Mouse (Mus musculus) cerebellum, adult 11-12 months (tissue): ENCODE measurements around the gene Madcam1.

ENCODE experiments used
- DNase-seq: peaks from one replicate; pipeline ENCODE4 v3.0.0; 2022

Gene Madcam1

GRCm38 (mm10) chr10:79712499-79713126 lies 48.3 kb downstream of the Madcam1 start:
- DNase-seq: peak; percentile 80

DNA sequence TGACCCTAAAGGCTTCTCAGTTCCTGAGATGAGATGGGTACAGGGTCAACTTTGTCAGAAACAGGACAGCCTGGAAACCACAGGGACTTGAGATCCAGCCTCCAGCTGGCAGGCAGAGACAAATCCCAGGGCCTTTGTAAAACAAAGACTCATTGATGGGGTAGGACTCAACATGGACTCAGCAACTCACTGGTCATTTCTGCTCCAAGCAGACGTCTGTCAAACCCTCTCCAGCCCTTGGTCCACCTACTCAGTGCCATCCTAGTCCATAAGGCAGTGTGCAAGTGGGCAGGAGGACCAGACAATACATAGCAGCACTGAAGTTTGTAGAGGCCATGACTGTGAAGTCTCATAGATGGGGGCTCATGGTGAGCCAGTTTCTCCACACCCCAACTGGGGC lies 48.8 kb downstream of the Madcam1 start:
- no peak for DNase-seq

- DNase-seq: peak; percentile 76
Observed at GRCm38 (mm10) chr10:79714996-79715395, 50.6 kb downstream of the Madcam1 start.

DNA sequence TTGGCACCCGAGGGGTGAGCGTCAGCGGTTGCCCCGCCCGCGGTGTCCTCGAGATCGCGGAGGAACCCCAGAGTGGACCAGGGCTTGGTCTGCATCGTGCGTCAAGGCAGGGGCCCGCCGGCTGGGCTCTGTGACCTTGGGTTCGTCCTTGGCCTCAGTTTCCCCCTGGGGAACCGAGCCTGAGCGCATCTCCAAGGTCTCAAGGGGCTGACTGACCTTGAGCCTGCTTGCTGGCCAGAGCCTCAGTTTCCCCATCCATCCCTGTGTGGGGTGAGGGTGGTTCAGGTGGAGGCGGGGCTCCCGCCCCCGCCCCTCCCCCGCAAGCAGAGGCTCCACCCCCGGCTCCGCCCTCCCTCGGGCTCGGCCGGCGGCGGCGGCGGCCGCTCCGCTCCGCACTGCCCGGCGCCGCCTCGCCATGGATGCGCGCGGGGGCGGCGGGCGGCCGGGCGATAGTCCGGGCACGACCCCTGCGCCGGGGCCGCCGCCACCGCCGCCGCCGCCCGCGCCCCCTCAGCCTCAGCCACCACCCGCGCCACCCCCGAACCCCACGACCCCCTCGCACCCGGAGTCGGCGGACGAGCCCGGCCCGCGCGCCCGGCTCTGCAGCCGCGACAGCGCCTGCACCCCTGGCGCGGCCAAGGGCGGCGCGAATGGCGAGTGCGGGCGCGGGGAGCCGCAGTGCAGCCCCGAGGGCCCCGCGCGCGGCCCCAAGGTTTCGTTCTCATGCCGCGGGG lies 52.1 kb downstream of the Madcam1 start, which contains the start of gene Hcn2:
TSS of gene Hcn2 (plus strand) at position 381 of the 734 bp plus-strand sequence.
- peak; percentile 79 for DNase-seq

GRCm38 (mm10) chr10:79716988-79717355 lies 52.6 kb downstream of the Madcam1 start:
- DNase-seq: peak; percentile 82

DNA sequence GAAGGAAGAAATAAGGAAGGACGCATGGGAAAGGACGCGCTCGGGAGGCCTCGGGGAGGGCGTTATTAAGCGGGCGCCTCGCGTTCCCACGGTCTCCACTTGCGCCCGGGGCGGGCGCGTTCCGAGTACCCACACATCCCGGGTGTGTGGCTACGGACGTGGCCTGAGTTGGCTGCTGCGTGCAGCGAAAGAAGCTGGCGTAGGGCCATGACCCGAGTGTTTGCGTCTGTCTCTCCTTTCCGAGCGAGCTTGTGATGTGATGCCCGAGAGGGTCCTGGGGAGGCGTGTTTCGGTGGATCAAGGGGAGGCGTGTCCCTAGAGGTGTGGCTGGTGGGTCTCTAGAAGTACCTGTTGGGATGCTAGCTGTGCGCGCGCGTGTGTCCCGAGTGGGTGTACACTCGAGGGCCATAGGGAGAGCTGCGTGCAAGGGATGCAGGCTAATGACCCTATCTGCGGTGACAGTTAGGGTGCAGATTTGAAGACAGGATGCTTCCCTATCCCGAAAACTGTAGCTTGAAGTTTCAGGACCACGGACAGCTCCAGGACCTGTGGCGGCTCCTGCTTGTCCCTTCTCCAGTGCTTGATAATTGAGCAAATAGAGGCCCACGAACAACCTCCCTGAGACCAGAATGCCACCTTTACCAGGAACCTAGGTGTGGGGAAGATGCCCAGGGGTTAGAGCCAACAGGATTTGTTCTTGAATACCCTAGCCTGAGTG lies 53.4 kb downstream of the Madcam1 start:
- DNase-seq: peak; percentile 77
